Mouse (Mus musculus): ENCODE results near the gene Moxd2.

Moxd2 gene

DNA sequence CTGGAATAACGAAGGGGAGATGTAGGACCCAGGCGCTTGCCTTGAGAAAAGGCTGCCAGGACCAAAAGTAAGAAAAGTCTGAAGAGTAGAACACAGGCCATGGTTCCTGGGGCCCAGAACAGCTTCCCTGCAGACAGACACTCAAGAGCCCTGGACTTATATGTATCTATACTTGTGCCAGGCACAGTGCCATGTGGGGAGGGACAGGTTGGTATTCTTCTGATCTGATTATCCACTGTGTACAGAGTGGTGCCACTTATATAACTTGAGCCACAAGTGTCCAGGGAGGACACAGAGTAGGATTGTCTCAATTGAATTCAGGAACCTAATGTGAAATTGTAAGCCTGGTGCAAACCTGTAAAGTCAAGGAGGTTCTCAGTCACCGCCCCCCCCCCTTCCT lies at the start of gene Moxd2:
Moxd2 (minus strand) TSS at position 101 of the 400 bp plus-strand sequence.
- no peak for DNase-seq

DNA sequence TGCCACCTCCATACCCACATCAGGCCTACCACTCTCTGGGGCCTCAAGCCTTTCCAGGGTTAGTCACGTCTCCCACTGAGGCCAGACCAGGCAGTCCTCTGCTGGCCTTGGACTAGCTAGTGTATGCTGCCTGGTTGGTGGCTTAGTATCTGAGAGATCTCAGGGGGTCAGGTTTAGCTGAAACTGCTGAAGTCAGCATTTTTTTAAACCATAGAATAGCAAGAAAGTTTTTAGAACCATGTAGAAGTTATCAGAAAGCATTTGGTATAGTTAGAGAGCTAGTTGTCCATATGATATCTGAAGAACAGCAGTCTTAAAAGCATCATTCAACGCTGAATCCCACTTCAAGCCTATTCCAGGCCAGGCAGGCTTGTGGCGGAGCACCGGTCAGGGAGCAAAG lies 32.7 kb upstream of the Moxd2 start:
- DNase-seq: no peak

- no peak for DNase-seq
These were observed 13.0 kb upstream of the Moxd2 start, which contains the start of gene Prss58 for GRCm38 (mm10) chr6:40900287-40900686. Gene Prss58 (minus strand): TSS chr6:40900387.

GRCm38 (mm10) chr6:40894716-40895115 lies 7.4 kb upstream of the Moxd2 start:
- no peak for DNase-seq

DNA sequence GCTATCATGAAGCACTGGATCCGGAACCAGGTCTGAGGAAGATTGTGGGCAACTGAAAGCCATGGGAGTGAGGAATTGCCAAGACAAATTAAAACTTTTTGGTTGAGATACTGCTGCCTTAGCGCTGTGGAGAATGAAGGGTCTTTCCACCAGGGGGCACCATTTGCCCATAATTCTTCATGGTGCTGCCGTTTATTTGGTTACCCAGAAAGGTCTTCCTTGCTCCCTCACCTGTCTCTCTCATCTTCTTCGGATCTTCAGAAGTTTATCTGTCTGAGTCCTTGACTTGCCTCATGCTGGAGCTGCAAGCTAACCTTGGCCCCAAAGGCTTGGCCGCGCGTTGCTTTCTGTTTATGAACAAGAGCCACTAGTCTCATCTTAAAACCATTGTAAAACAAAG lies 6.3 kb upstream of the Moxd2 start:
- peak; percentile 12 for DNase-seq

GRCm38 (mm10) chr6:40891754-40892153 lies 4.5 kb upstream of the Moxd2 start:
- DNase-seq: no peak

GRCm38 (mm10) chr6:40890973-40891372 lies 3.7 kb upstream of the Moxd2 start:
- DNase-seq: no peak

DNA sequence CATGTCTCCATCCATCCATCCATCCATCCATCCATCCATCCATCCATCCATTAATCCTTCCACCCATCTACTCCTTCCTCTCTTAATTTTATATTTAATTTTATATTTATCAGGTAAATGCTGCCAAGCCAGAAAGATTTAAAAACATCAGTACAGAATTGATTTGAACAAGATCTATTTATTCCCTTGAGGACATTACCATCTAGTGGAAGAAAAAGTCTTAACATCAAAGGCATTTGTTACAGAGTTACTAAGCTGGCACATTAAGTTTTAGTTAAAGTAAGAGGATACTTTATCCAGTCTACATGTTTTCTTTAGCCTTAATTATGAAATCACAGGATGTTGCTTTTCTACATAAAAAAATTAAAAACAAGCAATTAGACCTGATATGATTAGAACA lies 42.0 kb downstream of the Moxd2 start:
- DNase-seq: no peak

Measured in right cerebral cortex, postnatal 4 days (tissue).